Mouse (Mus musculus) urinary bladder, postnatal 25 days (tissue): ENCODE results near the gene Gng8.
A peak's percentile ranks its signal among the peaks of the same experiment; 100 is the strongest.

Experiments
- DNase-seq: peaks from one replicate; pipeline ENCODE4 v3.0.0; 2022; ENCODE audit warnings: low spot score

The Gng8 gene

DNA sequence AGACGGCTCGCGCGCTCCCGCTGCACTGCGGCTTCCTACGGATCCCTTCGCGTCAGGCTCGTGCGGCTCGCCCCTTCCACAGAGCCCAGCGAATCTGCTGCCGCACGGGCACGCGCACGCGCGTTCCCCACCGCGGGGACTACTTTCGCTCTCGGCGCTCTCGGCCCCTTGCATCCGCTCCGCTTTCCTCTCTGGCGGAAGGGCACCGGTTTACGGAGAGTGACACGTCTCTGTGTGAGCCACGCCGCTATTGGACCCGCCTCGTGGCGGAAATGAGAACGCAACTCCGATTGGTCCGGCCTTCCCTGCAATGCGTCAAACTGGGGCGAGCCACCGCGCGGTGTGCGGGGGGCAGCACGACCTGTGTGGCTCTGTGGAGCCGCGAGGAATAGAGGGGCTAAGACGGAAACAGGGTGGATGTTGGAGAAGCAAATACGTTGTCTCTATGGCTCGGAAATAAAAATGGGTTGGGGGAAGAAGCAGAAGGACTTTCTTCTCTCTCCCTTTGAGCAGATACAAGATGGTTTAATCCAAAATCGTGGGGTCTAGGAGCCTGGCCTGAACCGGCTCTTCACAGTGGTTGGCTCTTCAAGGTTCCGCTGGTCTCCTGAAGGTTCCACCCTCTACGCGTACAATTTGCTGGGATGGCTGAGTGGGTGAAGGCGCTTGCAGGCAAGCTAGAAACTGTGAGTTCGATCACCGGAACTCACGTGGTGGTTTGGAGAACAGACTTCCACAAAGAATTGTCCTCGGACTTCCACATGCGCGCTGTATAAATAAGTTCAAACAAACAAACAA, 32.6 kb downstream of the Gng8 start, which contains the start of gene Calm3:
TSS of gene Calm3 (minus strand) at position 78 of the 798 bp plus-strand sequence.
- DNase-seq: peak; percentile 98

DNA sequence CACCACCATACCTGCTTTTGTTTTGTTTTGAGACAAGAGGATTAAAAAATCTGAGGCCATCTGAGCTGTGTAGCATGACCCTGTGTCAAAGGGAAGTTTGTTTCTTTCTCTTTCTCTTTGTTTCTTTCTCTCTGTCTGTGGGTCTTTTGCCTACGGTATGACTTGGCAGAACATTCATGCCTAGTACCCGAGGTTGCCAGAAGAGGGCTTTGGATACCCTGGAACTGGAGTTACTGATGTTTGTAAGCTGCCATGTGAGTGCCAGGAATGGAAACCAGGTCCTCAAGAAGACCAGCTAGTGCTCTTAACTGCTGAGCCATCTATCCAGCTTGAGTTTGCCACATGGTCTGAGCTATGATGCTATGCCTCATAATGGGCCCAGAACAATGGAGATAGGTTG, 36.8 kb downstream of the Gng8 start:
- DNase-seq: no peak

DNA sequence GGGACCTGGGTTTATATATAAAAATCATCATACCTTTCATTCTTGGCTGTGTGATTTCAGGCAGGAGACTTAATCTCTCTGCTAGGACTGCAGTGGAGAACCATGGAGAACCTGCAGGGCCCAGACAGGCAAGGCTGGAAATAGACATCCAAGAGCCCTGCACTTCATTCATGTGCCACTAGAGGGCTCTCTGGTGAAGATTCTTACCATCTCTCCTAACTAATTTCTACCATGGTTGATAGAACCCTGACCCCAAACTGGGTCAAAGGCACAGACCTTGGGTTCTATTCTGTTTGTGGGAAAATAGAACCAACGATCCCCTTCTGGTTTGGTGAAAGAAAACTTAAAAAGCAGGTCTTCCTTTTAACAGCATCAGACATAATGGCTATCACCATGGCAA, 39.3 kb downstream of the Gng8 start:
- no peak for DNase-seq

DNA sequence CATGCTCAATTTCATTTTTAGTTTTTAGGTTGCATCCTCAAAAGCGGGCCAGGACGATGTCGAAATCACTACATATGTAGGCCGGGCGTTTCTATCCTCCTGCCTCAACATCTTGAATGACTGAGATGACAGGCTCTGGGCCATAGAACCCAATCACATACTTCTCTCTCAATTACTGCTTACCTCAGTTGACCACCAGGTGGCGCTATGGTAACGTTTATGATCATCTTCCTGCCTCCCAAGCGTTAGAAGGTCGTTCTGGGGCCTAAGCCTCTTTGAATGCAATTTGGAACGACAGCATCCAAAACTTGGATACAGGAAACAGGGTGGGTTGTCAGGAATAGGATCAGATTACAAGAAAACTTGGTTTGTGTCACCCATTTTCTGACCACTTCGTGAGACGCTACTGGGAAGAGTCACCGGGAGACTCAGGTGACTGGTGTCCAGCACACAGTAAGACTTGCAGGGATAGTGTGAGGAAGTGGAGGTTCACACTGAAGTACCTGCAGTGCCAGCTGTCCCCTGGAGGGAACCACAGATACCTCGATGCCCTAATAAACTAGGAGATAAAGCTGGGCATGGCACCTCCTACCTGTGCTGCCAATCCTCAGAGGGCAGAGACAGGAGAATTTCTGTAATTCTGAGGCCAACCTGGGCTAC, 40.5 kb downstream of the Gng8 start:
- peak; percentile 83 for DNase-seq

DNA sequence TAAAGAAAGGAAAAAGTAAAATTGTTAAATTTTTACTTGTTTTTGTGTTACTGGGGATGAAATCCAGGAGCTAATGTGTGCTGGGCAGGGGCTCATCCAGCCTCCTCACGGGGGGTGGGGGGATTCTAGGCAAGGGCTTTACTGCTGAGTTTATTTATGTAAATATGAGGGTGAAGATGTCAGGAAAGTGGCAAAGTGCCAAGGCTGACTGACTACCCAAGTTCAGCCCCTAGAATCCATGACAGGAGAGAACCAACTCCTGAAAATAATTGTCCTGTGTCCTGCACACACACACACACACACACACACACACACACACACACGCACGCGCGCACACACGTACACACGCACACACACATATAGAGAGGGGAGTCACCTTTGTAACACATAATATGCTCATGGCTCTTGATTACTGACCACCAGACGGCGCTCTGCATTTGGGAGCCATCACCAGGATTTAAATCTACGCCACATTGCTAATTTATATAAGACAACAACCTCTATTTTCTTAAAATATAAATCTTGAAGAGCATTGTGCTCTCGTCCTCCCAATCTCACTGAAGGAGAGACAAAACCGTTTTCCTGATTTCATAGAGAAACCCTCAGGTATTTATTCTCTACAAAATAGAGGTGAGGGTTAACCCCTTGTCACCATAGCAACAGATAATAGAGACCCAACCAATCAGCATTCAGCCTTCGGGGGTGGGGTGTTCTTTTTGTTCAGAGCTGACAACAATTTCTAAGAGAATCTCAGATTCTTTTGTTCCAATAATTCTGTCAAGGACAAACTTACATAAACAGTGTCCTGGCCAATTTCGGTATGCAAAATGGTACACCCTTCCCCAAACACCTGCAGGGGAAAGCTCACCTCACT, 41.4 kb downstream of the Gng8 start:
- DNase-seq: peak; percentile 51

DNA sequence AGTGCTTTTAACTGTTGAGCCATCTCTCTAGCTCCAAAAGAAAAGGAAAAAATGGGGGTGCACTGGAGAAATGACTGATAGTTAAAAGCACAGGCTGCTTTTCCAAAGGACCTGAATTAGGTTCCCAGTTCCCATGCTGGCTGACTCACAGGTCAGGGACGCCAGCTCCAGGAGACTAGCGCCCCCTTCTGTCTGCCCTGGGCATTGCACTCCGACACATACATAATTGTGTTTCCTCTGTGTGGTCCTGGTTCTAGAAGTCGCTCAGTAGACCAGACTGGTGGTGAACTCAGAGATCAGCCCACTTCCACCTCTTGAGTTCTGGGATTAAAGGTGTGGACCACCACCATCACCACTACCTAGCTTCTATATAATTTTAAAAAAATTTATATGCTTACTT, 45.7 kb downstream of the Gng8 start:
- no peak for DNase-seq

DNA sequence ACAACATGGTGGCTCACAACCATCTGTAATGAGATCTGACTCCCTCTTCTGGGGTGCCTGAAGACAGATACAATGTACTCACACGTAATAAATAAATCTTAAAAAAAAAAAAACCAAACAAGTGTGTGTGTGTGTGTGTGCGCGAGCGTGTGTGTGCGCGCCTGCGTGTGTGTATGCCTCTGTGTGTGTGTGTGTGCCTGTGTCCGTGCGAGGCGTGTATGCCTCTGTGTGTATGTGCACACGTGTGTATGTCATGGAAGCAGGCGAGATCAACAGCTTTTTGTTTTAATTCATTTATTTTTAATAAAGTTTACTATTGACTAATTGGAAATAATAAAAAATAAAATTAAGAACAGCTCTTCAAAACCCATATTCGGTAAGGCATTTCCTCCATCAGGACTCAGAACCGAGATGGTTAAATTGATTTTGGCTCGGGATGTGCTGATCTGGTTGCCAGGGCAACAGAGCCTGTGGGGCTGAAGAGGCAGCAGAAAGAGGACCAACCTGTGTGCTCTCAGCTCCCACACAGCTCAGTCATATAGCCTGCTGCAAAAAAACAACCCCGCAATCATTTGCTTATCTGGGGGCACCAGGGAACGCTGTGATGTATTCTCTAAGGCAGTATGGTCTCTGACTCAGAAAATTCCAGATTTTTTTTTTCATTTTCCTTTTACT, 46.7 kb downstream of the Gng8 start:
- DNase-seq: no peak

DNA sequence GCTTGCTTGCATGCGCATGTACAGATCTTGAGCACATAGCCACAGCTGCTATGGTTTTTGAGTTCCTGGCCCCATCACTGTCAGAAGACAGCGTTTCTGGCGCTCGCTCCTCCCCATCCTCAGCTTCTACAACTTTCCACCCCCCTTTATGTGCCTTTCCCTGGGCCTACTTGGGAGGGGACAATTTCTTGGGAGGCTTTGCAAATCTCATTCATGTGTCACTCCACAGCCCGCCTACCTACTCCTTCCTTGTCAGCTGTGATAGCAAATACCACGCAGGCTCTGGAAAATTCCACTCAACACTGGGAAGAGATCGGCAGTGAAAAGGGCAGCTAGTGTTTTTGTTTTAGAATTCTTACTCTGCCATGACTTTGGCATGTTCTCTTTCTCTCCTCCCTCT, 48.7 kb downstream of the Gng8 start:
- no peak for DNase-seq

DNA sequence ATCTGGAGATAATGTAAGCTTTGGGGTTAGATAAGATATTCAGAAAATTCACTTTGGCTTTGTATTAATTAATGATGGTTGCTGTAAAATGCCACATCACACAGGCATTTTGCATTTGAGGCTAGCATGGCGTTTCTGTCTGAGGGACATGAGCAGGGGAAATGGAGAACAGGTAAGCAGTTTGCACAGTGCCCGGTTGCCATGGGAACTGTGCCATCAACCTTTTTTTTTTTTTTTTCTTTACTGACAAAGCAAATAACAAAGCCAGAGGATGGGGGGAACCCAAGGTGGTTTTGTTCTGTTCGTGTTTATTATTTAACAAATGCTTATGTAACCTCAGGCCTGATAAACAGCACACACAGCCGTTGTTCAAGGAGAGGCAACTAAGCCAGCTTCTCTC, 51.3 kb downstream of the Gng8 start:
- DNase-seq: no peak

DNA sequence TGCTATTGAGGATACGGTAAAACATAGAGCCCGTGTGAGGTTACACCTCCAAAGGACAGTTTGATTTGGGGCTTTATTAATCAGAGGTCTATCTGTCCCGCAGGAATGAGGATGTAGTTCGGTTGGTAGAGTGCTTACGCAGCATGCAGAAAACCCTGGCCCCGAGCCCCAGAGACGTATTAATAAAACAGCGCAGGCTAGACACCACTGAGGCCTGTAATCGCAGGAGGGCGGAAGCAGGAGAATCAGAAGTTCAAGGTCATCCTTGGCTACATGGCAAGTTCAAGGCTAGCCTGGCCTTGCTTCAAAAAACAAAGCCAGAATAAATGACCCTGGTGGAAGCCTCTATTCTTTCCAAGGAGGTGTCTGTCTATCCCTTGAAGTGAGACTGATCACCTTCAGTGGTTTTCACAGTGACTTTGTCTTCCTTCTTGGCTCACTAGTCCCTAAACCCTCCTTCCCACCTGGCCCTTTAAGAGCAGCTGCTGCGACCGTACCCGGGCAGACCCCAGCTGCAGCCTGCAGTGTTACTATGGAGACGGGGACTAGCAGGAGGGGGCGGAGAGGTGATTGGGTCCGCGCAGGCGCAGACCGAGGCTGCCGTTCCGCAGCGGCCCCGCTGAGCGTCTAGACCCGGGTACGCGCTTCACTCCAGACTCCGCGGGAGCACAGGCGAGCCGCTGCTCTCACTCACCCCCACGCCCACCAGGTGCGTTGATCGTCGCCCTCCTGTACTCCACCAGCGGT, 52.6 kb downstream of the Gng8 start, which contains the start of gene Pnmal2:
TSS of gene Pnmal2 (plus strand) at position 622 of the 747 bp plus-strand sequence.
- peak; percentile 55 for DNase-seq

DNA sequence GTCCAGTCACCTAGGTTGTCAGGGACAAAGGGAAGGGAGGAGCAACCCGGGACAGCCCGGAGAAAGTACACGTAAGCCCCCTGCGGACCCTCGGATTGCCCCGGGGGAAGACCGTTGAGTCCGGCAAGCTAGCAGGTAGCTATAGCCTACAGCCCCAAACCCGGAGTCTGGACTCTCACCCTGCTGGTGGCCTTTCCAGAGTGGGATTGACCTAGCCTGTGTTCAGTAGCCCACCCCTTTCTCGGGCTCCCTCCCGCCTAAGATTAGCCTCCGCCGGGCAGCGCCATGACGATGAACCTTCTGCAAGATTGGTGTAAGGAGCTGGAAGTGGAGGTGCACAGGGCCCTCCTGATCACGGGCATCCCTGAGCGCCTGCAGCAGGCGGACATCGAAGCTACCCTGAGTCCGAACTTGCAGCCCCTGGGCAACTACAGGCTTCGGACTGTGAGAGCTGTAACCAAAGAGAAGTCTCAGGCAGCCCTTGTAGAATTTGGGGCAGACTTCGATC, 53.3 kb downstream of the Gng8 start:
- DNase-seq: no peak
